8 mouse cellular contexts compared by ENCODE assay signal in the genomic region with DNA sequence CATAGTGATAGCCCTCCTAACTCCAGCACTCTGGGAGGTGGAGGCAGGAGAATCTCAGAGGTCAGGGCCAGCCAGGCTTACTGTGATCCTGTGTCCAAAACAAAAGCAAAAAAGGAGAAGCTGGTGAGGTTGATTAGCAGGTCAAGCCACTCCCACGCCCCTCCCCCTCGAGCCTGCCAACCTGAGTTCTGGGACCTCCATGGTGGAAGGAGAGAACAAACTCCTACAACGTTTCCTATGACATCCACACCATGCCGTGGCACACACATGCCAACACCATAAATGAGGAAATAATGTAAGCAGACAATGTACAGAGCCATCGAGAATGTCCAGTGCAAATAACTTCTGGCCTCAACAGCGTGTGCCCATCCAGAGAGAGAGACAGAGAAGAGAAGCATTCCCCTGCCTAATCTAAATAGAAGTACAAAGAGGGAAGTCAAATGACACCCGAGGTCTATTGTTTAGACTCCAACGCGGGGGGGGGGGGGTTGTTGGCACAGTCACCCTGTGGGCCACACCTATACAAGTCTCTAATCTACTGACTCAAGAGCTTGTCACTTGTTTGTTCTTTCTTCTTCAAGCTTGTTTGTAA. TPM values are rescaled to one million over a fixed set of nuclear protein-coding genes. Genes with fewer than 3 reads are reported as not detected.
DNase-seq lines count a peak whose midpoint lies in the region; ATAC-seq and TF ChIP-seq lines count a peak whose summit lies in the region.

No protein-coding gene starts in this region.

- H3K27me3 ChIP-seq in hindbrain, embryonic 16.5 days (replicated peaks; ENCODE audit: control insufficient read depth, insufficient read depth, low read length): no peaks in the 10 kb centered on the region
- no peaks in the 10 kb centered on the region for H3K27me3 ChIP-seq in liver, embryonic 13.5 days
- H3K27me3 ChIP-seq in myocyte (ENCODE audit: control insufficient read depth, insufficient read depth, insufficient read length): no peaks in the 10 kb centered on the region

- no peak for ATAC-seq in CD4-positive, CD25-positive, alpha-beta regulatory T cell, adult 4 months
- ATAC-seq in hindbrain, embryonic 16.5 days: no peak
- ATAC-seq in liver, embryonic 13.5 days (ENCODE audit: low read depth): peak; percentile 16; the same call in 1 of the 2 replicates

- H3K9me3 ChIP-seq in hindbrain, embryonic 16.5 days (ENCODE audit: control insufficient read depth, low read length): no peaks in the 10 kb centered on the region
- H3K9me3 ChIP-seq in liver, embryonic 13.5 days (replicated peaks): no peaks in the 10 kb centered on the region

- DNase-seq in CD4-positive, CD25-positive, alpha-beta regulatory T cell, adult 2 months (ENCODE audit: low read depth, low spot score): peak; percentile 56
- DNase-seq in gastrocnemius, adult 18-20 months (ENCODE audit: low spot score): peak; percentile 48
- peak; percentile 66 for DNase-seq in liver, embryonic 13.5 days
- DNase-seq in thymus, postnatal 0 days (ENCODE audit: low spot score): peak; percentile 26

- peak overlapping the region; percentile 84 for H3K27ac ChIP-seq in bone marrow, adult 2 months (ENCODE audit: control insufficient read depth, insufficient read depth, low read depth, low read length, poor library complexity)
- H3K27ac ChIP-seq in hindbrain, embryonic 16.5 days (ENCODE audit: low read depth, low read length): 0 out of 2 replicates have a peak overlapping the region, but pooled peaks have one; percentile 63
- peak overlapping the region; percentile 93 for H3K27ac ChIP-seq in liver, embryonic 13.5 days

- TF ChIP-seq POLR2A in bone marrow, adult 2 months (IDR thresholded peaks at IDR 0.05; ENCODE audit: borderline replicate concordance, control insufficient read depth, low read depth, low read length): no peak
- TF ChIP-seq POLR2A in myocyte (IDR thresholded peaks at IDR 0.05; ENCODE audit: insufficient read length, low read depth): no peak

- H3K79me2 ChIP-seq in myocyte (ENCODE audit: control insufficient read depth, insufficient read depth): peaks cover 23% of the 10 kb centered on the region

- peak overlapping the region; percentile 55 for H3K4me2 ChIP-seq in hindbrain, embryonic 16.5 days (ENCODE audit: low read length)
- peak overlapping the region; percentile 89 for H3K4me2 ChIP-seq in liver, embryonic 13.5 days
- H3K4me2 ChIP-seq in myocyte (ENCODE audit: low read depth): peak overlapping the region; percentile 84

- peaks cover 10% of the 10 kb centered on the region for H3K4me1 ChIP-seq in bone marrow, adult 2 months (ENCODE audit: control insufficient read depth, insufficient read depth, low read length)
- peaks cover 37% of the 10 kb centered on the region for H3K4me1 ChIP-seq in hindbrain, embryonic 16.5 days (ENCODE audit: control insufficient read depth, insufficient read depth, low read depth, low read length)
- H3K4me1 ChIP-seq in liver, embryonic 13.5 days (replicated peaks): peaks cover 48% of the 10 kb centered on the region

- peak overlapping the region; percentile 52 for H3K4me3 ChIP-seq in bone marrow, adult 2 months (replicated peaks; ENCODE audit: control insufficient read depth, low read depth, low read length)
- peak overlapping the region; percentile 9; the same call in 1 of the 2 replicates for H3K4me3 ChIP-seq in hindbrain, embryonic 16.5 days (ENCODE audit: low read length)
- H3K4me3 ChIP-seq in liver, embryonic 13.5 days (replicated peaks): peak overlapping the region; percentile 50
- peak overlapping the region; percentile 21 for H3K4me3 ChIP-seq in myocyte

- 0% methylated on average over 9 of the region's 9 CpGs for WGBS in bone marrow, adult 2 months
- WGBS in hindbrain, embryonic 16.5 days: 3% methylated on average over 9 of the region's 9 CpGs
- under 1% methylated on average over 9 of the region's 9 CpGs for WGBS in liver, embryonic 13.5 days (ENCODE audit: insufficient replicate concordance)

- peak overlapping the region; percentile 53 for H3K9ac ChIP-seq in hindbrain, embryonic 16.5 days (ENCODE audit: low read depth, low read length)
- peak overlapping the region; percentile 62 for H3K9ac ChIP-seq in liver, embryonic 13.5 days

- no peak overlapping the region for H3ac ChIP-seq in myocyte (ENCODE audit: control insufficient read depth, insufficient read length)

- TF ChIP-seq CTCF in bone marrow, adult 2 months (IDR thresholded peaks at IDR 0.05; ENCODE audit: control insufficient read depth, insufficient read depth, low read length): no peak

- H3K36me3 ChIP-seq in hindbrain, embryonic 16.5 days (ENCODE audit: control insufficient read depth, insufficient read depth, low read length): peaks cover 3% of the 10 kb centered on the region
- peaks cover 16% of the 10 kb centered on the region for H3K36me3 ChIP-seq in liver, embryonic 13.5 days
- peaks cover 20% of the 10 kb centered on the region for H3K36me3 ChIP-seq in myocyte (ENCODE audit: control insufficient read depth, insufficient read depth)

TF ChIP-seq in myocyte, 11 proteins besides CTCF, POLR2A, EP300 and RAD21:
- peak; percentile 56 for TF ChIP-seq POLR2AphosphoS2 (IDR thresholded peaks at IDR 0.05; ENCODE audit: insufficient read length, low read depth)
- no peak for TF ChIP-seq SRF (IDR thresholded peaks at IDR 0.05; ENCODE audit: control insufficient read depth, insufficient read length, low read depth)

RNA-seq across cellular contexts. Expression of a gene that starts 2.4 kb away (rescaled TPM):
- 100 to 1,000 TPM; 206 to 221 TPM for polyA plus RNA-seq in CD4-positive, CD25-positive, alpha-beta regulatory T cell, adult 4 months (2017; shearing (Covaris generic))
- polyA plus RNA-seq in bone marrow, adult 2 months (2011; ENCODE audit: insufficient read depth, insufficient read length, low replicate concordance, missing spikeins): 37.3 and 38.3 TPM in 2 replicates
- 10 to 100 TPM; 39.8 to 42.2 TPM for total RNA-seq in gastrocnemius, adult 18-20 months (2021)
- 98.2 and 103 TPM in 2 replicates for polyA plus RNA-seq in hindbrain, embryonic 16.5 days (2015; fragmentation: Nextera tagmentation; extraction: Ambion mirVana)
- 88.0 and 109 TPM in 2 replicates for polyA plus RNA-seq in liver, embryonic 13.5 days (2015; fragmentation: Nextera tagmentation; extraction: Ambion mirVana)
- polyA plus RNA-seq in myocyte (2012; fragmentation: generic; extraction: Trizol): 45.2 TPM
- polyA plus RNA-seq in thymus, postnatal 0 days (2015; fragmentation: Nextera tagmentation; extraction: Ambion mirVana): 217 and 229 TPM in 2 replicates

RNA-seq across cellular contexts. Expression of a gene that starts 19.1 kb away (rescaled TPM):
- polyA plus RNA-seq in CD4-positive, CD25-positive, alpha-beta regulatory T cell, adult 4 months (2017; shearing (Covaris generic)): 10 to 100 TPM in 1 of 2 experiments, 1 to 10 TPM in 1; 7.5 to 17.0 TPM
- 4.6 and 12.2 TPM in 2 replicates for polyA plus RNA-seq in bone marrow, adult 2 months (2011; ENCODE audit: insufficient read depth, insufficient read length, low replicate concordance, missing spikeins)
- total RNA-seq in gastrocnemius, adult 18-20 months (2021): under 1 TPM in 1 of 2 experiments, not detected in 1; 0.12 TPM
- 0.09 and 0.10 TPM in 2 replicates for polyA plus RNA-seq in hindbrain, embryonic 16.5 days (2015; fragmentation: Nextera tagmentation; extraction: Ambion mirVana)
- 2.5 and 3.0 TPM in 2 replicates for polyA plus RNA-seq in liver, embryonic 13.5 days (2015; fragmentation: Nextera tagmentation; extraction: Ambion mirVana)
- polyA plus RNA-seq in myocyte (2012; fragmentation: generic; extraction: Trizol): not detected
- polyA plus RNA-seq in thymus, postnatal 0 days (2015; fragmentation: Nextera tagmentation; extraction: Ambion mirVana): 5.5 and 5.8 TPM in 2 replicates

RNA-seq across cellular contexts. Expression of a gene that starts 20.5 kb away (rescaled TPM):
- 100 to 1,000 TPM; 195 to 208 TPM for polyA plus RNA-seq in CD4-positive, CD25-positive, alpha-beta regulatory T cell, adult 4 months (2017; shearing (Covaris generic))
- 221 and 300 TPM in 2 replicates for polyA plus RNA-seq in bone marrow, adult 2 months (2011; ENCODE audit: insufficient read depth, insufficient read length, low replicate concordance, missing spikeins)
- total RNA-seq in gastrocnemius, adult 18-20 months (2021): 10 to 100 TPM; 25.6 to 27.0 TPM
- polyA plus RNA-seq in hindbrain, embryonic 16.5 days (2015; fragmentation: Nextera tagmentation; extraction: Ambion mirVana): 144 and 166 TPM in 2 replicates
- 119 and 147 TPM in 2 replicates for polyA plus RNA-seq in liver, embryonic 13.5 days (2015; fragmentation: Nextera tagmentation; extraction: Ambion mirVana)
- polyA plus RNA-seq in myocyte (2012; fragmentation: generic; extraction: Trizol): 22.3 TPM
- 276 TPM in 2 replicates for polyA plus RNA-seq in thymus, postnatal 0 days (2015; fragmentation: Nextera tagmentation; extraction: Ambion mirVana)

RNA-seq across cellular contexts. Expression of a gene that starts 44.4 kb away (rescaled TPM):
- polyA plus RNA-seq in CD4-positive, CD25-positive, alpha-beta regulatory T cell, adult 4 months (2017; shearing (Covaris generic)): 10 to 100 TPM; 83.9 to 95.9 TPM
- 57.7 and 172 TPM in 2 replicates for polyA plus RNA-seq in bone marrow, adult 2 months (2011; ENCODE audit: insufficient read depth, insufficient read length, low replicate concordance, missing spikeins)
- 10 to 100 TPM; 22.5 to 23.3 TPM for total RNA-seq in gastrocnemius, adult 18-20 months (2021)
- 74.1 and 78.4 TPM in 2 replicates for polyA plus RNA-seq in hindbrain, embryonic 16.5 days (2015; fragmentation: Nextera tagmentation; extraction: Ambion mirVana)
- 18.1 and 21.4 TPM in 2 replicates for polyA plus RNA-seq in liver, embryonic 13.5 days (2015; fragmentation: Nextera tagmentation; extraction: Ambion mirVana)
- polyA plus RNA-seq in myocyte (2012; fragmentation: generic; extraction: Trizol): 29.8 TPM
- 56.0 and 63.5 TPM in 2 replicates for polyA plus RNA-seq in thymus, postnatal 0 days (2015; fragmentation: Nextera tagmentation; extraction: Ambion mirVana)
